Mouse (Mus musculus) neural tube, embryonic 12.5 days (tissue): ENCODE results near the gene Trim28. TPM values are rescaled to one million over a fixed set of nuclear protein-coding genes. Genes with fewer than 3 reads are reported as not detected.

Source experiments
- ATAC-seq: fragments of 200-750 bp; cut with Nextera tagmentation; 2 replicates; pipeline ENCODE4 v1.8.0; 2017; ENCODE audit warnings: low read depth, mild to moderate bottlenecking, moderate TSS enrichment, moderate library complexity; ENCODE audit not compliant: low FRiP score
- H3K27ac ChIP-seq: fragments of 300-500 bp; sonication (generic); 2 replicates; pipeline ENCODE4 v1.5.1; 2016
- H3K27me3 ChIP-seq: fragments of 300-500 bp; sonication (generic); replicated peaks from 2 replicates; pipeline ENCODE4 v1.6.1; 2016; ENCODE audit warnings: mild to moderate bottlenecking
- H3K36me3 ChIP-seq: fragments of 300-500 bp; sonication (generic); 2 replicates; pipeline ENCODE4 v1.6.1; 2016; ENCODE audit warnings: mild to moderate bottlenecking
- H3K4me1 ChIP-seq: fragments of 300-500 bp; sonication (generic); 2 replicates; pipeline ENCODE4 v1.6.1; 2016
- H3K4me2 ChIP-seq: fragments of 300-500 bp; sonication (generic); replicated peaks from 2 replicates; pipeline ENCODE4 v1.6.1; 2016; ENCODE audit warnings: mild to moderate bottlenecking
- H3K4me3 ChIP-seq: fragments of 300-500 bp; sonication (generic); 2 replicates; pipeline ENCODE4 v1.5.1; 2016
- H3K9ac ChIP-seq: fragments of 300-500 bp; sonication (generic); 2 replicates; pipeline ENCODE4 v1.6.1; 2016; ENCODE audit warnings: mild to moderate bottlenecking
- H3K9me3 ChIP-seq: fragments of 300-500 bp; sonication (generic); 2 replicates; pipeline ENCODE4 v1.6.1; 2016; ENCODE audit warnings: mild to moderate bottlenecking
- WGBS: fragments of 180-500 bp; shearing (Covaris S2); methylation state at CpG from one replicate; pipeline ENCODE4 v1.1.7; 2016; 5-methylcytosine and 5-hydroxymethylcytosine counted together
- polyA plus RNA-seq: library from polyadenylated mRNA; unstranded; fragments of >200 nt; fragmentation: Nextera tagmentation; extraction: Ambion mirVana; gene quantifications from 2 replicates; pipeline ENCODE4 v1.2.1, GENCODE M21; 2016

Gene Trim28
- polyA plus RNA-seq, 1 experiment from 2014 or later, result 393 TPM

GRCm38 (mm10) chr7:12978931-12979722 lies 19.8 kb upstream of the Trim28 start:
- WGBS, result 83% methylated on average over 18 of the region's 18 CpGs
- peak overlapping the region; percentile 55 for H3K4me3 ChIP-seq
- no peaks in the 10 kb centered on the region for H3K9me3 ChIP-seq
- no peak for ATAC-seq
- H3K4me1 ChIP-seq, result peaks cover 15% of the 10 kb centered on the region
- H3K4me2 ChIP-seq, result peak overlapping the region; percentile 57
- H3K27me3 ChIP-seq, result no peaks in the 10 kb centered on the region
- no peak overlapping the region for H3K27ac ChIP-seq
- H3K9ac ChIP-seq, result peak overlapping the region; percentile 49; the same call in 1 of the 2 replicates
- peaks cover 11% of the 10 kb centered on the region; the same call in 1 of the 2 replicates for H3K36me3 ChIP-seq

DNA sequence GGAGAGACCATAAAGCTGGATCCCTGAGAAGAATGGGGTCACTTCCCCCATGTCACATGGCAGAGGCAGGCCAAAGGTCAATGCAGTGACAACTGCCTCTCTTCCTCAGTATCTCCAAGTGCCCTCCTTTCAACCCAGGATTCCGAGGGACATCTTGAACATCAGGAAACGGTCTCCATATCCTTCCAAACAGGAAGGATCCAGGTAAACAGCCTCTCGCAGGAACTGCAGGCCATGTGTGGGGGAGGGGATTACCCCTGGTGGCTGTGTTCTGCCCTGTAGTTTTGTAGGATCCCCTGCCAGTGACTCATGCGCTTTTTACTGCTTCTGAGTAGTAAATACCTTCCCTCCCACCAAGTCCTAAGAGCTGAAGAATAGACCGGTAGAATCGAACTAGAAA lies 19.1 kb upstream of the Trim28 start:
- Histone ChIP-seq H3K27me3 (no peaks in the 10 kb centered on the region), H3K36me3 (peaks cover 11% of the 10 kb centered on the region; the same call in 1 of the 2 replicates), H3K4me3 (no peak overlapping the region), H3K27ac (no peak overlapping the region), H3K4me1 (peaks cover 15% of the 10 kb centered on the region), H3K4me2 (no peak overlapping the region), H3K9me3 (no peaks in the 10 kb centered on the region), H3K9ac (no peak overlapping the region)
- 47% methylated on average over 6 of the region's 6 CpGs for WGBS
- ATAC-seq, result no peak

- no peaks in the 10 kb centered on the region for H3K27me3 ChIP-seq
- H3K9ac ChIP-seq, result no peak overlapping the region
- no peak overlapping the region for H3K4me2 ChIP-seq
- peaks cover 11% of the 10 kb centered on the region; the same call in 1 of the 2 replicates for H3K36me3 ChIP-seq
- no peak for ATAC-seq
- H3K27ac ChIP-seq, result no peak overlapping the region
- H3K4me1 ChIP-seq, result peaks cover 15% of the 10 kb centered on the region
- H3K4me3 ChIP-seq, result no peak overlapping the region
- H3K9me3 ChIP-seq, result no peaks in the 10 kb centered on the region
- WGBS, result 89% methylated on average over 7 of the region's 7 CpGs
Observed at GRCm38 (mm10) chr7:12980291-12980690, 18.6 kb upstream of the Trim28 start.

GRCm38 (mm10) chr7:12985724-12986123 lies 13.2 kb upstream of the Trim28 start:
- no peak overlapping the region for H3K4me2 ChIP-seq
- H3K9me3 ChIP-seq, result no peaks in the 10 kb centered on the region
- 97% methylated on average over 1 of the region's 1 CpGs for WGBS
- no peaks in the 10 kb centered on the region for H3K27me3 ChIP-seq
- no peak overlapping the region for H3K9ac ChIP-seq
- peaks cover 7% of the 10 kb centered on the region; the same call in 1 of the 2 replicates for H3K36me3 ChIP-seq
- ATAC-seq, result no peak
- no peaks in the 10 kb centered on the region for H3K4me1 ChIP-seq
- no peak overlapping the region for H3K27ac ChIP-seq
- no peak overlapping the region for H3K4me3 ChIP-seq

GRCm38 (mm10) chr7:12986906-12987305 lies 12.0 kb upstream of the Trim28 start:
- no peak overlapping the region for H3K4me3 ChIP-seq
- no peak overlapping the region for H3K9ac ChIP-seq
- WGBS, result 90% methylated on average over 8 of the region's 8 CpGs
- no peak overlapping the region for H3K27ac ChIP-seq
- ATAC-seq, result no peak
- H3K4me1 ChIP-seq, result no peaks in the 10 kb centered on the region
- H3K4me2 ChIP-seq, result no peak overlapping the region
- no peaks in the 10 kb centered on the region for H3K27me3 ChIP-seq
- no peaks in the 10 kb centered on the region for H3K9me3 ChIP-seq
- peaks cover 4% of the 10 kb centered on the region; the same call in 1 of the 2 replicates for H3K36me3 ChIP-seq

GRCm38 (mm10) chr7:12987409-12988189 lies 11.3 kb upstream of the Trim28 start:
- Histone ChIP-seq H3K4me3 (no peak overlapping the region), H3K36me3 (0 out of 2 replicates have a peak, but pooled peaks cover 2% of the 10 kb centered on the region), H3K4me2 (no peak overlapping the region), H3K9me3 (no peaks in the 10 kb centered on the region), H3K27me3 (no peaks in the 10 kb centered on the region), H3K27ac (no peak overlapping the region), H3K4me1 (no peaks in the 10 kb centered on the region), H3K9ac (no peak overlapping the region)
- ATAC-seq, result no peak
- WGBS, result 85% methylated on average over 8 of the region's 8 CpGs

DNA sequence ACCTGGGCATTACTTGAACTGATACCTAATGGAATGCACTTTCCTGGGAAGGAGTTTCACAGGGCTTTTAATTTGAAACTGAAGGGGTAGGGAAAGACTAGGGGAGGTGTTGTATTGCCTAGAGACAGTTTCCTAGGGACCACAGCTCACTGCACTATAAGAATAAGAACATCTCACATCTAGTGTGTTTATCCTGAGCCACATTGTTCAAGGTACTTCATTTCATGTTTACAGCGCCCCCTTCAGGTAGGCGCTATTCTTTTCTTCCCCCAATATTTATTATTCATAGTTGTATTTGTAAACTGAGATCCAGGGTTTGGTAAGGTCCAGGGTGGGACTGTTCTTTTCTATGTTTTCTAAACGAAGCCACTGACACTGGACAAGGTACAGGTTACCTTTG lies 6.7 kb upstream of the Trim28 start:
- H3K4me3 ChIP-seq, result no peak overlapping the region
- H3K27me3 ChIP-seq, result no peaks in the 10 kb centered on the region
- H3K4me1 ChIP-seq, result no peaks in the 10 kb centered on the region
- 10% methylated on average over 3 of the region's 3 CpGs for WGBS
- no peak overlapping the region for H3K27ac ChIP-seq
- H3K36me3 ChIP-seq, result no peaks in the 10 kb centered on the region
- ATAC-seq, result no peak
- H3K9me3 ChIP-seq, result no peaks in the 10 kb centered on the region
- H3K4me2 ChIP-seq, result no peak overlapping the region
- no peak overlapping the region for H3K9ac ChIP-seq

DNA sequence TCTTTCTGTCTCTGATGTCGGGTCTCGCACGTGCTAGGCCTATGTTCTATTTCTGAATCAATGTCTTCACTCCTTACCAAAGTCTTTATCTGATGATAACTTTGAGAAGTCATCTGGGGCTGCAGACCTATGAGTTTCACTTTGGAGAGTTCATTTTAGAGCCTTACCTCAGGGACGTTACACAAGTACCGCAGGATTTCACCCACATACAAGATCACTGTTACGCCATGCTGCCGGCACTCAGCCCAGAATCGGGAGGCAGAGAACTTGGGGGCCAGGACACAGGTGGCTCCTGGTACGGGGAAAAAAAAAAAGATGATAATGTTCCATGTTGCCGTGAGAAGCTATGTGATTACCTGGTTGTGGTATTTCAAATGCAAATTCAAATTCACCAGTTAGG lies 5.8 kb upstream of the Trim28 start:
- Histone ChIP-seq H3K9me3 (no peaks in the 10 kb centered on the region), H3K4me2 (no peak overlapping the region), H3K4me3 (no peak overlapping the region), H3K4me1 (no peaks in the 10 kb centered on the region), H3K9ac (no peak overlapping the region), H3K36me3 (no peaks in the 10 kb centered on the region), H3K27ac (no peak overlapping the region), H3K27me3 (no peaks in the 10 kb centered on the region)
- no peak for ATAC-seq
- WGBS, result 86% methylated on average over 10 of the region's 10 CpGs

- Histone ChIP-seq H3K4me3 (no peak overlapping the region), H3K27me3 (no peaks in the 10 kb centered on the region)
- no peak for ATAC-seq
Observed at GRCm38 (mm10) chr7:12995862-12996261, 3.1 kb upstream of the Trim28 start.

DNA sequence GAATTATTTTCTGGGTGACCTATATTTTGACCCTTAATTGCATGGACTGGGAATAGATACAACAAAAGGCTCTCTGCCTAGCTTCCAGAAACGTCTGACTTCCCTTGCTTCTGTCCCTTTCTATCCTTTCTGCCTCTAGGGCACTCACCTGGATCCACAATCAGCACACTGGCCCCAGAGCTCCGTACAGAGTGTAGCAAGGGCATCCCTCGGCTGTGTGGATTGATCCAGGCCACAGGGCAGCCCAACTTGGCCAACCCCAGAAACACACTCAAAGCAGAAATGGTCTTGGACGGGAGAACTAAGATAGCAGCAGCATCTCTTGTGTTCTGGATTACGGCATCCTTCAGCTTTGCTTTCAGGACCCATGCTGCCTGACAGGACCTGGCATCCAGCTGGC lies 1.7 kb upstream of the Trim28 start:
- Histone ChIP-seq H3K27ac (no peak overlapping the region), H3K27me3 (no peaks in the 10 kb centered on the region), H3K4me3 (no peak overlapping the region), H3K9me3 (no peaks in the 10 kb centered on the region), H3K4me1 (no peaks in the 10 kb centered on the region), H3K4me2 (no peak overlapping the region), H3K9ac (no peak overlapping the region), H3K36me3 (no peaks in the 10 kb centered on the region)
- no peak for ATAC-seq
- WGBS, result 68% methylated on average over 5 of the region's 5 CpGs

More at GRCm38 (mm10) chr7:12995862-12996261, 3.1 kb upstream of the Trim28 start:
- Histone ChIP-seq H3K4me1 (no peaks in the 10 kb centered on the region), H3K4me2 (no peak overlapping the region), H3K27ac (no peak overlapping the region), H3K9ac (no peak overlapping the region), H3K9me3 (no peaks in the 10 kb centered on the region), H3K36me3 (no peaks in the 10 kb centered on the region)

- H3K4me2 ChIP-seq, result no peak within 1 kb of the TSS
- 79% methylated on average over 5 of the region's 5 CpGs for WGBS
Observed at GRCm38 (mm10) chr7:12998053-12998452, 861 bp upstream of the Trim28 start, which contains the start of gene Slc27a5. Gene Slc27a5, minus strand, starts transcription at chr7:12998192.

DNA sequence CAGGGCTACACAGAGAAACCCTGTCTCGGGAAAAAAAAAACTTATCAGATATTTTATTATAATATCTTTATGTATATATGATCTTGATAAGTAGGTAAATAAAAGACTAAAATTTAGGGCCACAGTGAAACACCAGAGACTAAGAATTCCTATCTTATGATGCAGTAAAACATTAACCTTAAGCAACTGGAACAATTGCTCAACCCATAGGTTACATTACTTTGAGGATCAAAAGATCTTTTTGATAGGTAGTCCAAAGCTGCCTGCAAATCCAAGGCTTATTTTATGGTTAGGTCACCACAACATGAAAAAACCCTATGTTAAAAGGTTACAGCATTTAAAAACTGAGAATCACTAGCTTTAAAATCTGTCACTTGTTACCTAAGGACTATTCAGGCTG lies 2.7 kb downstream of the Trim28 start:
- WGBS, result 78% methylated on average over 1 of the region's 1 CpGs
- no peak overlapping the region for H3K27ac ChIP-seq

More at GRCm38 (mm10) chr7:12998053-12998452, 861 bp upstream of the Trim28 start, which contains the start of gene Slc27a5:
- H3K9me3 ChIP-seq, result no peaks in the 10 kb centered on the region
- no peaks in the 10 kb centered on the region for H3K4me1 ChIP-seq
- no peaks in the 10 kb centered on the region for H3K36me3 ChIP-seq
- H3K4me3 ChIP-seq, result no peak within 1 kb of the TSS
- no peak within 1 kb of the TSS for H3K27ac ChIP-seq
- H3K27me3 ChIP-seq, result no peaks in the 10 kb centered on the region
- ATAC-seq, result no peak
- no peak within 1 kb of the TSS for H3K9ac ChIP-seq

More for the DNA sequence above, 2.7 kb downstream of the Trim28 start:
- H3K27me3 ChIP-seq, result no peaks in the 10 kb centered on the region
- H3K9me3 ChIP-seq, result no peaks in the 10 kb centered on the region
- ATAC-seq, result no peak
- H3K4me3 ChIP-seq, result no peak overlapping the region
- no peak overlapping the region for H3K9ac ChIP-seq
- H3K36me3 ChIP-seq, result peaks cover 18% of the 10 kb centered on the region
- no peaks in the 10 kb centered on the region for H3K4me1 ChIP-seq
- H3K4me2 ChIP-seq, result no peak overlapping the region
